Mouse (Mus musculus) liver, embryonic 14.5 days (tissue): ENCODE measurements at regions not wholly inside any gene's neighbourhood (a gene's known extent, or its start where the extent isn't known, plus 50 kb on each side); places are given as distances from the start of the nearest gene placed in this dataset.

ENCODE experiments used
- CTCF ChIP-seq: IDR thresholded peaks from 2 replicates; pipeline ENCODE4 v1.5.1; 2016; ENCODE audit warnings: antibody characterized with exemption, low read depth, control low read depth
- EP300 ChIP-seq: IDR thresholded peaks from 2 replicates; pipeline ENCODE4 v1.6.1; 2016; ENCODE audit warnings: antibody characterized with exemption, low read depth

DNA sequence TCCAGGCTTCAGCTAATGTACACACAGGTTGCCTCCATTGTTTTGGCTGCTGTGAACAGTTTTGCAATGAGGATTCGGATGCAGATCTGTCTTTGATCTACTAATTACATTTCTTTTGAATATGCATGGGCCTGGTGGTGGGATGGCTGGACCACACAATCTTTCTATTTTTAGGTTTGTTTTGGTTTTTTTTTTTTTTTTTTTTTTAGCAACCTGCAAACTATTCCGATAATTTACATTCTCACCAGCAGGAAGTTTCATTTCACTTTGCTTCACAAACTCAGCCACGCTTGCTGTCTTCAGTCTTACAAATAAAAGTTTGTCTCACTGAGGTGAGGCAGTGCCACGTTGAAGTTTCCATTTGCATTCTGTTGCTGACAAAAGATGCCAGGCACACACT is 127.7 kb upstream of the Intu start:
- TF ChIP-seq CTCF, result no peak
- TF ChIP-seq EP300, result no peak
